12 mouse cellular contexts compared by ENCODE assay signal in genomic region chr3:34656153-34656552, GRCm38 (mm10). TPM values are rescaled to one million over a fixed set of nuclear protein-coding genes. Genes with fewer than 3 reads are reported as not detected.
A peak's percentile ranks its signal among the peaks of the same experiment; 100 is the strongest.
DNase-seq lines count a peak whose midpoint lies in the region; ATAC-seq and TF ChIP-seq lines count a peak whose summit lies in the region.
"Had no signal": no experiment of that assay in that cellular context is flagged by ENCODE, and none has a peak within 500 bp of the region (broad histone marks: within the 10 kb centered on the region; RNA-seq: fewer than 3 reads in every experiment).

No protein-coding gene starts in this region.

- WGBS in forebrain, embryonic 13.5 days, result 1% methylated on average over 3 of the region's 3 CpGs
- 3% methylated on average over 3 of the region's 3 CpGs for WGBS in midbrain, embryonic 10.5 days
- 12% methylated on average over 3 of the region's 3 CpGs for WGBS in stomach, embryonic 14.5 days
- WGBS in heart, embryonic 11.5 days (ENCODE audit: insufficient replicate concordance), result 5% methylated on average over 3 of the region's 3 CpGs
- 5% methylated on average over 3 of the region's 3 CpGs for WGBS in heart, embryonic 12.5 days

- H3K27me3 ChIP-seq in forebrain, embryonic 13.5 days, result 0 out of 2 replicates have a peak, but pooled peaks cover 3% of the 10 kb centered on the region
- peaks cover 34% of the 10 kb centered on the region for H3K27me3 ChIP-seq in midbrain, embryonic 10.5 days (ENCODE audit: low read depth, poor library complexity, severe bottlenecking)
- H3K27me3 ChIP-seq in stomach, embryonic 14.5 days (ENCODE audit: control insufficient read depth, insufficient read depth, low read length), result peaks cover 39% of the 10 kb centered on the region
- H3K27me3 ChIP-seq in heart, embryonic 11.5 days (ENCODE audit: control insufficient read depth, insufficient read depth, low read length), result peaks cover 87% of the 10 kb centered on the region
- peaks cover 75% of the 10 kb centered on the region for H3K27me3 ChIP-seq in heart, embryonic 12.5 days (replicated peaks)

- H3K9me3 ChIP-seq in forebrain, embryonic 13.5 days (replicated peaks), result no peaks in the 10 kb centered on the region
- H3K9me3 ChIP-seq in midbrain, embryonic 10.5 days (replicated peaks), result no peaks in the 10 kb centered on the region
- no peaks in the 10 kb centered on the region for H3K9me3 ChIP-seq in stomach, embryonic 14.5 days (ENCODE audit: control insufficient read depth, low read depth, low read length)
- no peaks in the 10 kb centered on the region for H3K9me3 ChIP-seq in heart, embryonic 11.5 days (replicated peaks; ENCODE audit: control insufficient read depth, low read length)
- no peaks in the 10 kb centered on the region for H3K9me3 ChIP-seq in heart, embryonic 12.5 days (replicated peaks)
- H3K9me3 ChIP-seq: heart, embryonic 15.5 days had no signal

- peak overlapping the region; percentile 11 for H3K4me3 ChIP-seq in left cerebral cortex, adult 2 months
- peak overlapping the region; percentile 60 for H3K4me3 ChIP-seq in forebrain, embryonic 13.5 days
- peak overlapping the region; percentile 99 for H3K4me3 ChIP-seq in midbrain, embryonic 10.5 days
- peak overlapping the region; percentile 9; the same call in 1 of the 2 replicates for H3K4me3 ChIP-seq in stomach, embryonic 14.5 days (ENCODE audit: low read depth, low read length)
- H3K4me3 ChIP-seq in heart, embryonic 11.5 days (ENCODE audit: low read depth, low read length), result no peak overlapping the region
- H3K4me3 ChIP-seq in heart, embryonic 12.5 days, result no peak overlapping the region
- H3K4me3 ChIP-seq: heart, embryonic 15.5 days had no signal

- peak overlapping the region; percentile 70 for H3K4me2 ChIP-seq in forebrain, embryonic 13.5 days
- peak overlapping the region; percentile 28 for H3K4me2 ChIP-seq in stomach, embryonic 14.5 days (replicated peaks; ENCODE audit: low read depth, low read length)
- H3K4me2 ChIP-seq in heart, embryonic 11.5 days, result no peak overlapping the region
- H3K4me2 ChIP-seq in heart, embryonic 12.5 days, result no peak overlapping the region
- H3K4me2 ChIP-seq: heart, embryonic 15.5 days had no signal

- DNase-seq in left cerebral cortex, adult 2 months (ENCODE audit: extremely low spot score in 1 of 2, low spot score in 2 of 2), result no peak
- no peak for DNase-seq in left cerebral cortex, adult 11 months (ENCODE audit: low spot score)
- no peak for DNase-seq in midbrain, embryonic 10.5 days (ENCODE audit: low spot score)
- DNase-seq in heart, postnatal 4 days, result no peak

- peaks cover 5% of the 10 kb centered on the region; the same call in 1 of the 2 replicates for H3K36me3 ChIP-seq in forebrain, embryonic 13.5 days (ENCODE audit: poor library complexity, severe bottlenecking)
- peaks cover 30% of the 10 kb centered on the region for H3K36me3 ChIP-seq in midbrain, embryonic 10.5 days
- H3K36me3 ChIP-seq in stomach, embryonic 14.5 days (ENCODE audit: control insufficient read depth, insufficient read depth, low read length), result no peaks in the 10 kb centered on the region
- H3K36me3 ChIP-seq in heart, embryonic 11.5 days (ENCODE audit: control insufficient read depth, insufficient read depth, low read length), result no peaks in the 10 kb centered on the region
- H3K36me3 ChIP-seq in heart, embryonic 12.5 days, result no peaks in the 10 kb centered on the region
- H3K36me3 ChIP-seq: heart, embryonic 15.5 days had no signal

- H3K4me1 ChIP-seq in forebrain, embryonic 13.5 days, result peaks cover 63% of the 10 kb centered on the region
- H3K4me1 ChIP-seq in midbrain, embryonic 10.5 days, result peaks cover 62% of the 10 kb centered on the region
- H3K4me1 ChIP-seq in stomach, embryonic 14.5 days (ENCODE audit: control insufficient read depth, insufficient read depth, low read length), result no peaks in the 10 kb centered on the region
- peaks cover 1% of the 10 kb centered on the region; the same call in 1 of the 2 replicates for H3K4me1 ChIP-seq in heart, embryonic 11.5 days (ENCODE audit: control insufficient read depth, insufficient read depth, low read length)
- H3K4me1 ChIP-seq in heart, embryonic 12.5 days (replicated peaks), result peaks cover 1% of the 10 kb centered on the region; the same call in 1 of the 2 replicates

- no peak for TF ChIP-seq CTCF in left cerebral cortex, adult 2 months (IDR thresholded peaks at IDR 0.05)

- intact Hi-C loops in left cerebral cortex, adult 2 months (cut with DNase I), result no loop called here

- H3K9ac ChIP-seq in forebrain, embryonic 13.5 days, result peak overlapping the region; percentile 94
- H3K9ac ChIP-seq in stomach, embryonic 14.5 days (replicated peaks; ENCODE audit: low read depth, low read length), result no peak overlapping the region
- no peak overlapping the region for H3K9ac ChIP-seq in heart, embryonic 11.5 days (ENCODE audit: low read depth, low read length)
- no peak overlapping the region for H3K9ac ChIP-seq in heart, embryonic 12.5 days
- H3K9ac ChIP-seq: heart, embryonic 15.5 days; liver, embryonic 14.5 days had no signal

- peak overlapping the region; percentile 62 for H3K27ac ChIP-seq in left cerebral cortex, adult 2 months
- peak overlapping the region; percentile 98 for H3K27ac ChIP-seq in forebrain, embryonic 13.5 days
- peak overlapping the region; percentile 100 for H3K27ac ChIP-seq in midbrain, embryonic 10.5 days (replicated peaks)
- no peak overlapping the region; the same call in 1 of the 2 replicates for H3K27ac ChIP-seq in stomach, embryonic 14.5 days (ENCODE audit: low read length)
- H3K27ac ChIP-seq in heart, embryonic 11.5 days (ENCODE audit: low read depth, low read length), result no peak overlapping the region
- no peak overlapping the region for H3K27ac ChIP-seq in heart, embryonic 12.5 days (ENCODE audit: poor library complexity, severe bottlenecking)
- H3K27ac ChIP-seq: heart, embryonic 15.5 days; kidney, postnatal 0 days; liver, embryonic 14.5 days had no signal

- ATAC-seq in forebrain, embryonic 13.5 days, result no peak
- no peak for ATAC-seq in stomach, embryonic 14.5 days (ENCODE audit: insufficient number of reproducible peaks, insufficient read depth, low FRiP score, low read depth)
- ATAC-seq in heart, embryonic 11.5 days (replicated peaks; ENCODE audit: insufficient number of reproducible peaks, low FRiP score, low TSS enrichment), result no peak
- no peak for ATAC-seq in heart, embryonic 12.5 days (ENCODE audit: insufficient number of reproducible peaks, low FRiP score)

RNA-seq across cellular contexts. Expression of gene Sox2, which starts 5.9 kb away (rescaled TPM):
- total RNA-seq in left cerebral cortex, adult 2 months (2021), result 10 to 100 TPM; 37.8 to 38.2 TPM
- polyA plus RNA-seq in forebrain, embryonic 13.5 days (2015; fragmentation: Nextera tagmentation; extraction: Ambion mirVana), result 41.3 and 48.4 TPM in 2 replicates
- 28.8 and 31.9 TPM in 2 replicates for polyA plus RNA-seq in midbrain, embryonic 10.5 days (2016; fragmentation: Nextera tagmentation; extraction: Ambion mirVana)
- polyA plus RNA-seq in stomach, embryonic 14.5 days (2014; fragmentation: Nextera tagmentation; extraction: Ambion mirVana), result 12.0 and 12.5 TPM in 2 replicates
- not detected for total RNA-seq in heart, postnatal 4 days (2021)
- 0.14 and 0.31 TPM in 2 replicates for polyA plus RNA-seq in heart, embryonic 11.5 days (2014; fragmentation: Nextera tagmentation; extraction: Ambion mirVana)
- polyA plus RNA-seq in heart, embryonic 12.5 days (2016; fragmentation: Nextera tagmentation; extraction: Ambion mirVana), result 0.34 and 0.68 TPM in 2 replicates
- total RNA-seq: gastrocnemius, adult 18-20 months had no signal
- polyA plus RNA-seq: kidney, postnatal 0 days had no signal

Comparison
In these comparisons a context has a peak if more than half of its experiments do, and no peak if none do; other contexts are left out.
1. H3K27ac ChIP-seq: peak in left cerebral cortex, adult 2 months (single experiment), forebrain, embryonic 13.5 days (single experiment) and midbrain, embryonic 10.5 days (single experiment); none in stomach, embryonic 14.5 days (single experiment), heart, embryonic 11.5 days (single experiment) and heart, embryonic 12.5 days (single experiment).
2. H3K4me3 ChIP-seq: peak in left cerebral cortex, adult 2 months (single experiment), forebrain, embryonic 13.5 days (single experiment), midbrain, embryonic 10.5 days (single experiment) and stomach, embryonic 14.5 days (single experiment); none in heart, embryonic 11.5 days (single experiment) and heart, embryonic 12.5 days (single experiment).
3. H3K4me2 ChIP-seq: peak in forebrain, embryonic 13.5 days (single experiment) and stomach, embryonic 14.5 days (single experiment); none in heart, embryonic 11.5 days (single experiment) and heart, embryonic 12.5 days (single experiment).